Mouse (Mus musculus): ENCODE results near the gene Atp1a1. TPM values are rescaled to one million over a fixed set of nuclear protein-coding genes. Genes with fewer than 3 reads are reported as not detected.
A peak's percentile ranks its signal among the peaks of the same experiment; 100 is the strongest.

Gene Atp1a1
- polyA plus RNA-seq, 1 experiment from 2014 or later = 3,406 TPM

GRCm38 (mm10) chr3:101643264-101643663, 38.8 kb upstream of the Atp1a1 start:
- ATAC-seq = peak; percentile 58

GRCm38 (mm10) chr3:101638223-101638622, 33.7 kb upstream of the Atp1a1 start:
- ATAC-seq = no peak
- no peak for DNase-seq (ENCODE audit: low read depth, low spot score)
- in situ Hi-C loops (cut with MboI; ENCODE audit: low pct_unique_long_range_greater_than_20kb) = no loop called here
- ChIA-PET CTCF (interaction anchor here (0.7 to 2.1 kb wide), 5 partner anchors 14 to 33 kb away, joined by 3 to 6 read pairs (median 4); no protein-coding TSS in a partner anchor), POLR2A (interaction anchor here (0.8 to 1.0 kb wide), 2 partner anchors 48 to 713 kb away, joined by 3 read pairs; no protein-coding TSS in a partner anchor)
- no peak for TF ChIP-seq CTCF (IDR thresholded peaks at IDR 0.05)
- H3K27me3 ChIP-seq = no peaks in the 10 kb centered on the region

More at GRCm38 (mm10) chr3:101643264-101643663, 38.8 kb upstream of the Atp1a1 start:
- ChIA-PET POLR2A (interaction anchor here (1.6 kb wide), 1 partner anchor 39 kb away, joined by 7 read pairs; the partner anchor contains the start of gene Atp1a1), CTCF (interaction anchor here (1.3 to 5.4 kb wide), 4 partner anchors 7 to 157 kb away, joined by 3 to 18 read pairs (median 4); no protein-coding TSS in a partner anchor)
- TF ChIP-seq CTCF (IDR thresholded peaks at IDR 0.05) = no peak
- no peak for DNase-seq (ENCODE audit: low read depth, low spot score)
- H3K27me3 ChIP-seq = no peaks in the 10 kb centered on the region
- in situ Hi-C loops (cut with MboI; ENCODE audit: low pct_unique_long_range_greater_than_20kb) = no loop called here

- in situ Hi-C loops (cut with MboI; ENCODE audit: low pct_unique_long_range_greater_than_20kb) = no loop called here
- ATAC-seq (no peak), DNase-seq (ENCODE audit: low read depth, low spot score) (no peak)
- POLR2A ChIA-PET = no interaction called here
- H3K27me3 ChIP-seq = no peaks in the 10 kb centered on the region
- CTCF ChIA-PET = interaction anchor here (2.0 to 3.1 kb wide), 2 partner anchors 9 to 13 kb away, joined by 7 to 18 read pairs; no protein-coding TSS in a partner anchor
- no peak for TF ChIP-seq CTCF (IDR thresholded peaks at IDR 0.05)
Measured at GRCm38 (mm10) chr3:101636510-101636909, 32.0 kb upstream of the Atp1a1 start.

GRCm38 (mm10) chr3:101636086-101636485, 31.6 kb upstream of the Atp1a1 start:
- POLR2A ChIA-PET = no interaction called here

GRCm38 (mm10) chr3:101634141-101634900, 29.8 kb upstream of the Atp1a1 start:
- in situ Hi-C loops (cut with MboI; ENCODE audit: low pct_unique_long_range_greater_than_20kb) = no loop called here
- ChIA-PET POLR2A (no interaction called here), CTCF (interaction anchor here (0.9 to 3.1 kb wide), 9 partner anchors 9 to 37 kb away, joined by 3 to 18 read pairs (median 3); no protein-coding TSS in a partner anchor)
- H3K27me3 ChIP-seq = no peaks in the 10 kb centered on the region
- DNase-seq (ENCODE audit: low read depth, low spot score) (no peak), ATAC-seq (no peak)
- TF ChIP-seq CTCF (IDR thresholded peaks at IDR 0.05) = no peak

More at GRCm38 (mm10) chr3:101636086-101636485, 31.6 kb upstream of the Atp1a1 start:
- no peaks in the 10 kb centered on the region for H3K27me3 ChIP-seq
- in situ Hi-C loops (cut with MboI; ENCODE audit: low pct_unique_long_range_greater_than_20kb) = no loop called here
- no peak for ATAC-seq
- TF ChIP-seq CTCF (IDR thresholded peaks at IDR 0.05) = no peak
- DNase-seq (ENCODE audit: low read depth, low spot score) = no peak
- CTCF ChIA-PET = interaction anchor here (2.0 to 3.1 kb wide), 2 partner anchors 9 to 13 kb away, joined by 7 to 18 read pairs; no protein-coding TSS in a partner anchor

GRCm38 (mm10) chr3:101628255-101628654, 23.8 kb upstream of the Atp1a1 start:
- no peaks in the 10 kb centered on the region for H3K27me3 ChIP-seq
- no peak for ATAC-seq
- CTCF ChIA-PET = no interaction called here

GRCm38 (mm10) chr3:101624287-101624686, 19.8 kb upstream of the Atp1a1 start:
- no peaks in the 10 kb centered on the region for H3K27me3 ChIP-seq
- TF ChIP-seq CTCF (IDR thresholded peaks at IDR 0.05) = no peak
- ChIA-PET CTCF (interaction anchor here (1.0 to 1.8 kb wide), 7 partner anchors 8 to 45 kb away, joined by 3 to 15 read pairs (median 3); no protein-coding TSS in a partner anchor), POLR2A (no interaction called here)
- ATAC-seq (no peak), DNase-seq (ENCODE audit: low read depth, low spot score) (no peak)
- in situ Hi-C loops (cut with MboI; ENCODE audit: low pct_unique_long_range_greater_than_20kb) = no loop called here

More at GRCm38 (mm10) chr3:101628255-101628654, 23.8 kb upstream of the Atp1a1 start:
- POLR2A ChIA-PET = no interaction called here
- DNase-seq (ENCODE audit: low read depth, low spot score) = no peak
- in situ Hi-C loops (cut with MboI; ENCODE audit: low pct_unique_long_range_greater_than_20kb) = no loop called here
- TF ChIP-seq CTCF (IDR thresholded peaks at IDR 0.05) = no peak

- H3K27me3 ChIP-seq = no peaks in the 10 kb centered on the region
- ATAC-seq (no peak), DNase-seq (ENCODE audit: low read depth, low spot score) (no peak)
- TF ChIP-seq CTCF (IDR thresholded peaks at IDR 0.05) = no peak
- CTCF ChIA-PET = interaction anchor here (0.7 to 1.3 kb wide), 5 partner anchors 11 to 111 kb away, joined by 3 to 5 read pairs (median 3); no protein-coding TSS in a partner anchor
- POLR2A ChIA-PET = interaction anchor here (2.2 kb wide), 1 partner anchor 12 kb away, joined by 5 read pairs; no protein-coding TSS in a partner anchor
- in situ Hi-C loops (cut with MboI; ENCODE audit: low pct_unique_long_range_greater_than_20kb) = no loop called here
Measured at GRCm38 (mm10) chr3:101619017-101619416, 14.5 kb upstream of the Atp1a1 start.

GRCm38 (mm10) chr3:101618505-101618904, 14.0 kb upstream of the Atp1a1 start:
- ChIA-PET CTCF (interaction anchor here (1.2 kb wide), 1 partner anchor 15 kb away, joined by 3 read pairs; no protein-coding TSS in a partner anchor), POLR2A (interaction anchor here (2.2 kb wide), 1 partner anchor 11 kb away, joined by 5 read pairs; no protein-coding TSS in a partner anchor)
- no peaks in the 10 kb centered on the region for H3K27me3 ChIP-seq
- ATAC-seq (no peak), DNase-seq (ENCODE audit: low read depth, low spot score) (no peak)
- in situ Hi-C loops (cut with MboI; ENCODE audit: low pct_unique_long_range_greater_than_20kb) = no loop called here
- no peak for TF ChIP-seq CTCF (IDR thresholded peaks at IDR 0.05)

- DNase-seq (ENCODE audit: low read depth, low spot score) = no peak
- ATAC-seq = no peak
- ChIA-PET POLR2A (interaction anchor here (2.2 kb wide), 1 partner anchor 10 kb away, joined by 5 read pairs; no protein-coding TSS in a partner anchor), CTCF (no interaction called here)
- no peaks in the 10 kb centered on the region for H3K27me3 ChIP-seq
- in situ Hi-C loops (cut with MboI; ENCODE audit: low pct_unique_long_range_greater_than_20kb) = no loop called here
- no peak for TF ChIP-seq CTCF (IDR thresholded peaks at IDR 0.05)
Measured at GRCm38 (mm10) chr3:101617451-101617850, 13.0 kb upstream of the Atp1a1 start.

- ChIA-PET POLR2A (no interaction called here), CTCF (no interaction called here)
- TF ChIP-seq CTCF (IDR thresholded peaks at IDR 0.05) = no peak
- no peaks in the 10 kb centered on the region for H3K27me3 ChIP-seq
- no peak for ATAC-seq
- DNase-seq (ENCODE audit: low read depth, low spot score) = no peak
- in situ Hi-C loops (cut with MboI; ENCODE audit: low pct_unique_long_range_greater_than_20kb) = no loop called here
Measured at GRCm38 (mm10) chr3:101617007-101617406, 12.5 kb upstream of the Atp1a1 start.
